Mouse (Mus musculus) inflammation-experienced regulatory T-cells, adult 6 months (primary cell): ENCODE data around the gene Ntrk3. TPM values are rescaled to one million over a fixed set of nuclear protein-coding genes. Genes with fewer than 3 reads are reported as not detected.
A peak's percentile ranks its signal among the peaks of the same experiment; 100 is the strongest.

Source experiments
- ATAC-seq: one replicate; pipeline ENCODE4 v1.8.0; 2017
- polyA plus RNA-seq, 3 experiments: library from polyadenylated mRNA; unstranded; fragments of 100-300 nt; shearing (Covaris generic); gene quantifications; one replicate each; pipeline ENCODE4 v1.2.1; 2017

Ntrk3 gene
- polyA plus RNA-seq, 3 experiments from 2014 or later = 9.2 to 15.0 (median 13.5) TPM

- ATAC-seq = no peak
These were observed 218.9 kb downstream of the Ntrk3 start for GRCm38 (mm10) chr7:78518760-78519363.

- no peak for ATAC-seq
These were observed 222.7 kb downstream of the Ntrk3 start for GRCm38 (mm10) chr7:78515042-78515609.

- ATAC-seq = no peak
These were observed 230.7 kb downstream of the Ntrk3 start for GRCm38 (mm10) chr7:78507032-78507611.

GRCm38 (mm10) chr7:78500863-78501262 lies 236.9 kb downstream of the Ntrk3 start:
- no peak for ATAC-seq

GRCm38 (mm10) chr7:78499970-78500369 lies 237.8 kb downstream of the Ntrk3 start:
- no peak for ATAC-seq

- ATAC-seq = no peak
These were observed 239.5 kb downstream of the Ntrk3 start for GRCm38 (mm10) chr7:78498356-78498755.

GRCm38 (mm10) chr7:78497819-78498218 lies 240.0 kb downstream of the Ntrk3 start:
- ATAC-seq = no peak

GRCm38 (mm10) chr7:78493591-78493990 lies 244.2 kb downstream of the Ntrk3 start:
- ATAC-seq = no peak

- no peak for ATAC-seq
These were observed 246.6 kb downstream of the Ntrk3 start for GRCm38 (mm10) chr7:78491176-78491575.

- ATAC-seq = no peak
These were observed 253.5 kb downstream of the Ntrk3 start for GRCm38 (mm10) chr7:78484290-78484689.

- no peak for ATAC-seq
These were observed 254.1 kb downstream of the Ntrk3 start for GRCm38 (mm10) chr7:78483729-78484128.

GRCm38 (mm10) chr7:78483061-78483460 lies 254.8 kb downstream of the Ntrk3 start:
- no peak for ATAC-seq

GRCm38 (mm10) chr7:78478881-78479280 lies 258.9 kb downstream of the Ntrk3 start:
- ATAC-seq = no peak

- ATAC-seq = no peak
These were observed 266.1 kb downstream of the Ntrk3 start for GRCm38 (mm10) chr7:78471755-78472154.

- ATAC-seq = no peak
These were observed 266.5 kb downstream of the Ntrk3 start for GRCm38 (mm10) chr7:78471270-78471669.

- ATAC-seq = no peak
These were observed 275.2 kb downstream of the Ntrk3 start for GRCm38 (mm10) chr7:78462605-78463004.

- ATAC-seq = no peak
These were observed 278.8 kb downstream of the Ntrk3 start for GRCm38 (mm10) chr7:78459021-78459420.

GRCm38 (mm10) chr7:78451666-78452065 lies 286.1 kb downstream of the Ntrk3 start:
- peak; percentile 65 for ATAC-seq

GRCm38 (mm10) chr7:78449909-78450592 lies 287.8 kb downstream of the Ntrk3 start:
- ATAC-seq = no peak

GRCm38 (mm10) chr7:78448841-78449240 lies 289.0 kb downstream of the Ntrk3 start:
- ATAC-seq = no peak

GRCm38 (mm10) chr7:78443373-78444036 lies 294.3 kb downstream of the Ntrk3 start:
- ATAC-seq = no peak

GRCm38 (mm10) chr7:78441706-78442105 lies 296.1 kb downstream of the Ntrk3 start:
- no peak for ATAC-seq

GRCm38 (mm10) chr7:78440896-78441295 lies 296.9 kb downstream of the Ntrk3 start:
- no peak for ATAC-seq
